Mouse (Mus musculus) activated CD4-positive, CD25-positive, alpha-beta regulatory T cell, adult 4 months (primary cell): ENCODE results near the gene Hist1h3f. TPM values are rescaled to one million over a fixed set of nuclear protein-coding genes. Genes with fewer than 3 reads are reported as not detected.

Experiments used
- ATAC-seq: one replicate; pipeline ENCODE4 v1.8.0; 2017
- polyA plus RNA-seq, 2 experiments: library from polyadenylated mRNA; unstranded; fragments of 100-300 nt; shearing (Covaris generic); gene quantifications; one replicate each; pipeline ENCODE4 v1.2.1; 2017

Hist1h3f gene
- 1 to 10 TPM in 1 of 2 experiments, not detected in 1; 1.1 TPM for polyA plus RNA-seq

DNA sequence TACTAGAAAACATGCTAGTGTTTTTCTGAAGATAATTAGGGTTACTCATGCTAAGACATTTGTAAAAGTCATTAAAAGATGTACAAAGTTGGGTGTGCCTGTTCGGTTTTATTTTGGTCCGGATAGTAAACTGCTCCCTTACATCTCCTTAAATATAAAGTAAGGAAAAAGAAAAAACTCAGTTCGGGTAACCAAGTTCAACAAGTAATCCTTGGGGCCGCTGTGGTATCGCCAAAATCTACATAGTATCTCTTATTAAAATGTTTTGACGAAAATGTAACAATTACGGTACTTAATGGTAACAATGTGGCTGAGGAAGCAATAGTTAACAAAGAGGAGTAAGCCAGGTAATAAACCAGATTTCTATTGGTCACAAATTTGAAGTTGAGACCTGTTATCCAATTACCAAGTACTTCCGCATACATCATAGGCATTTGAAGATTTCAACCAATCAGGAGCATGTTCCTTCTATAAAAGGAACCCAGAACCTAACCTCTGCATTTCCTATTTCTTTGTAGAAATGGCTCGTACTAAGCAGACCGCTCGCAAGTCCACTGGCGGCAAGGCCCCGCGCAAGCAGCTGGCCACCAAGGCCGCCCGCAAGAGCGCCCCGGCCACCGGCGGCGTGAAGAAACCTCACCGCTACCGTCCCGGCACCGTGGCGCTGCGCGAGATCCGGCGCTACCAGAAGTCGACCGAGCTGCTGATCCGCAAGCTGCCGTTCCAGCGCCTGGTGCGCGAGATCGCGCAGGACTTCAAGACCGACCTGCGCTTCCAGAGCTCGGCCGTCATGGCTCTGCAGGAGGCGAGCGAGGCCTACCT, at the start of gene Hist1h3f:
Gene Hist1h3f (plus strand): TSS at position 88 of the 822 bp plus-strand sequence.
- ATAC-seq: peak; percentile 79

GRCm38 (mm10) chr13:23495526-23495925, 48.3 kb upstream of the Hist1h3f start:
- ATAC-seq: no peak

- ATAC-seq: no peak
Measured at GRCm38 (mm10) chr13:23497656-23498321, 46.1 kb upstream of the Hist1h3f start.

GRCm38 (mm10) chr13:23498653-23499052, 45.2 kb upstream of the Hist1h3f start:
- no peak for ATAC-seq

- no peak for ATAC-seq
Measured at GRCm38 (mm10) chr13:23499943-23500342, 43.9 kb upstream of the Hist1h3f start.

DNA sequence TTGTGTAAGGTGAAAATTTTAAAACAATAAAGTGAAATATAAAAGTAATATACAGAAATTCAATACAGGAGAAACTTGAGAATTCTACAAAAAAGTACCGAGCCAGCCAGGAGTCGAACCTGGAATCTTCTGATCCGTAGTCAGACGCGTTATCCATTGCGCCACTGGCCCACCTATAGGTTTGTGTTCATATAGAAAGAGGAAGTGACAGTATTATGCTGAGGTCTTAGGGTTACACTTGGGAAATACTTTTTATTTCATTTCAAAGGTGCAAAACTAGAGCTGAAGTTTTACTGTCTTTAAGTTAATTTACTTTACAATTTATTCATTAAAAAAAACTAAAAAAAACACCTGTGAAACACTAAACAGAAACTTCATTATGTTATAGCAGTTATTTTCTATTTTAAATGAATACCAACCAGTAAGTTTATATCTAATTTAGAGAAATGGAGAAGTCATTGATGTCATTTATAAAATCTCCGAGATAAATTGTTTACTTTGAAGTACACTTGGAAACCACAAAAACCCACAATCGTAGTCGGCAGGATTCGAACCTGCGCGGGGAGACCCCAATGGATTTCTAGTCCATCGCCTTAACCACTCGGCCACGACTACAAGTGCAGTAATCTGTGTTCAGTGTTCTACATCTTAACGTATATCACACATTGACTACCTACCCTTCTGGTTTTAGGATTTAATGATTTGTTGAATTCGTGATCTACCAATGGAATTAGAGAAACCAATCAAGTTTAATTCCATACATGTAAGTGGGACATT, 43.2 kb upstream of the Hist1h3f start:
- ATAC-seq: no peak

- ATAC-seq: no peak
Measured at GRCm38 (mm10) chr13:23501511-23501910, 42.3 kb upstream of the Hist1h3f start.

- ATAC-seq: no peak
Measured at GRCm38 (mm10) chr13:23502031-23502567, 41.8 kb upstream of the Hist1h3f start.

GRCm38 (mm10) chr13:23502916-23503315, 40.9 kb upstream of the Hist1h3f start:
- no peak for ATAC-seq

- ATAC-seq: no peak
Measured at GRCm38 (mm10) chr13:23503797-23504196, 40.1 kb upstream of the Hist1h3f start.

- ATAC-seq: no peak
Measured at GRCm38 (mm10) chr13:23505662-23506345, 38.0 kb upstream of the Hist1h3f start.

DNA sequence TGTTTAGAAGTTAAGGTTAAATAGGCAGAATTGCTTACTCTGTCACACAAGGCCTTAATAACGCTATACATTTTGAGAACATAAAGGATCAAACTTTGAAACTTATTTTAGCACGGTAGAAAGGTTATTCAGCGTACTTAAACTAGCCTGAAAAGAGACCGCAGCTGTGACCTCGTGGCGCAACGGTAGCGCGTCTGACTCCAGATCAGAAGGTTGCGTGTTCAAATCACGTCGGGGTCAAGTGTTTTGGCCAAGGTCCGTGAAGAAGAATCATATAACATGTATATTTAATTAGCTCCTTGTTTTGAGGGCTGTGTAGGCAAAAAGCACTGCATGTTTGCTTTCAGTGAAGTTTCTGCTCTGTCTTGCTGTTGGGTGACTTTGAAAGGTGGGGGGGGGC, 37.5 kb upstream of the Hist1h3f start:
- ATAC-seq: no peak

- no peak for ATAC-seq
Measured at GRCm38 (mm10) chr13:23506819-23507515, 36.9 kb upstream of the Hist1h3f start.

GRCm38 (mm10) chr13:23510127-23510526, 33.7 kb upstream of the Hist1h3f start:
- ATAC-seq: no peak

DNA sequence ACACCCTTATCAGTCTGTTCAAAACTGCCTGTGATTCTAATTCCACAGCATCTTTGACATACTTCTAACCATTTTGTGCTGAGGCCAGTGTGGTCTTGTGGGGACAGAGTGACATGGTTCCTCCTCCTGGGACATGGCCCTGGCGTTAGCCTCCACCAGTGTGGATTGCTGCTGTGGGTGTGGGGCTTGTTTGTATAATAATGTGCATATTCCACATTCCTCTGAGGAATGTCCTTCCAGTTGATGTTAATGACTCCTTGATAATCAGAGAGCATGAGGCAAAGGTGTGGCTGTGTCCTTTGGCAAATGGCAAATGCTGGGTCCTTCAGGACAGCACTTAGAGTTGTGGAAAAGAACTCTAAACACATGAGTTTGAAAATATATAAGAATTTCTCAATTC, 30.3 kb upstream of the Hist1h3f start:
- no peak for ATAC-seq

- no peak for ATAC-seq
Measured at GRCm38 (mm10) chr13:23515281-23515680, 28.6 kb upstream of the Hist1h3f start.

- no peak for ATAC-seq
Measured at GRCm38 (mm10) chr13:23515826-23516620, 27.8 kb upstream of the Hist1h3f start.

- peak; percentile 40 for ATAC-seq
Measured at GRCm38 (mm10) chr13:23516822-23517602, 26.8 kb upstream of the Hist1h3f start.

GRCm38 (mm10) chr13:23517603-23518294, 26.1 kb upstream of the Hist1h3f start:
- peak; percentile 52 for ATAC-seq
